Mouse (Mus musculus): ENCODE measurements at regions not wholly inside any gene's neighbourhood (a gene's known extent, or its start where the extent isn't known, plus 50 kb on each side); places are given as distances from the start of the nearest gene placed in this dataset.

DNA sequence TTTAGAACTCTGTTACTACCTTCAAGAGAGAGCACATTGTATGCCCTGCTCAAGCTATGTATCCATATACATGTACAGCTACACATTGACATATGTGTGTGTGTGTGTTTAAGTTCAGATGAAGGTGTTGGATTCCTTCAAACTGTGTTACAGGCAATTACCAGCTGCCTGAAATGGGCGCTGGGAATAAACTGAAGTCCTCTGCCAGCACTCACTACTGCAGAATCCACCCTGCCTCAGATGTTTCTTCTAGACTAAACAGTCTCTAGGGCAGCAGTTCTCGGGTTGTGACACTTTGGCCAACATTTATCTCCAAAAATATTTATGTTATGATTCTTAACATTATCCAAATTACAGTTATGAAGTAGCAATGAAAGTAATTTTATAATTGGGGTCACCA lies 595.7 kb upstream of the Fam174a start:
- H3K79me2 ChIP-seq (replicated peaks; ENCODE audit: control insufficient read depth, extremely low read depth, insufficient read depth, poor library complexity, severe bottlenecking) = no peaks in the 10 kb centered on the region
- H3K27ac ChIP-seq (ENCODE audit: insufficient read depth, low read depth) = no peak overlapping the region
- no peak overlapping the region for H3K4me2 ChIP-seq (ENCODE audit: insufficient read depth, low read depth, poor library complexity, severe bottlenecking)
- H3K9ac ChIP-seq (ENCODE audit: insufficient read depth, low read depth) = no peak overlapping the region
- in situ Hi-C loops (cut with MboI; ENCODE audit: low pct_ligation_motif_present, low pct_unique_long_range_greater_than_20kb, low sequenced_read_pairs) (no loop called here), dilution Hi-C loops (cut with MboI; ENCODE audit: extremely low pct_ligation_motif_present, extremely low pct_unique_long_range_greater_than_20kb, low sequenced_read_pairs) (no loop called here)
- DNase-seq (ENCODE audit: extremely low read depth) = no peak
- TF ChIP-seq USF2 (conservative IDR thresholded peaks at IDR 0.05; ENCODE audit: low read depth, low read length) = no peak
- no peak for TF ChIP-seq PAX5 (IDR thresholded peaks at IDR 0.05; ENCODE audit: low read length)
- no peak for TF ChIP-seq USF1 (IDR thresholded peaks at IDR 0.05; ENCODE audit: low read depth, low read length)
- TF ChIP-seq ETS1 (conservative IDR thresholded peaks at IDR 0.05; ENCODE audit: low read depth, low read length) = no peak
- no peak for TF ChIP-seq SMC3 (IDR thresholded peaks at IDR 0.05; ENCODE audit: low read depth, low read length)
- H3K36me3 ChIP-seq (replicated peaks in 1 of 2; ENCODE audit: control insufficient read depth in 1 of 2, insufficient read depth in 1 of 2, low read length in 1 of 2) = no peaks in the 10 kb centered on the region
- no peaks in the 10 kb centered on the region for H3K9me3 ChIP-seq (replicated peaks; ENCODE audit: low read length)
- no peak overlapping the region for H3K4me3 ChIP-seq (replicated peaks in 1 of 3; ENCODE audit: low read depth in 2 of 3, low read length in 2 of 3, poor library complexity in 1 of 3)
- H3K27me3 ChIP-seq (replicated peaks) = no peaks in the 10 kb centered on the region
- no peaks in the 10 kb centered on the region for H3K4me1 ChIP-seq (ENCODE audit: control insufficient read depth in 1 of 2, insufficient read depth in 2 of 2)

DNA sequence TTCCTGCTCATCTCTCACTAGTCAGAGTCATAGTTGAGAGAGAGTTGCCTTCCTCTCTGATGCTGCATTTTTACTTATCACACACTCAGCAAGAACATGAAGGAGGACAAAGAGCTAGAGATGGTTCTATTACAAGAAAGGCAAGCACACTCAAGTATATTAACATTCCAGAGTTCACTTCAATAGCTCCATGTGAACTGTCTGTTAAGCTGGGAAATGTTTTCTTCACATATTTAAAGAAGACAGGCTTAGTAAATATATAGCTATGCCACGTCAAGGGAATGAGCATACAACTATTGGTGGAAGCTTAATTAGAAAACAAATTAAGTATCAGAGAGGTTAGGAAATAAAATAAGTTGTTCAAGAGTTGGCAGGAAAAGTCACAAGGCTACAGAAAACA lies 559.9 kb upstream of the Fam174a start:
- Histone ChIP-seq H3K79me2 (replicated peaks; ENCODE audit: control insufficient read depth, extremely low read depth, insufficient read depth, poor library complexity, severe bottlenecking) (no peaks in the 10 kb centered on the region), H3K4me2 (ENCODE audit: insufficient read depth, low read depth, poor library complexity, severe bottlenecking) (no peak overlapping the region), H3K4me1 (ENCODE audit: control insufficient read depth in 1 of 2, insufficient read depth in 2 of 2) (no peaks in the 10 kb centered on the region), H3K27me3 (replicated peaks) (no peaks in the 10 kb centered on the region), H3K9ac (ENCODE audit: insufficient read depth, low read depth) (no peak overlapping the region), H3K27ac (ENCODE audit: insufficient read depth, low read depth) (no peak overlapping the region), H3K36me3 (replicated peaks in 1 of 2; ENCODE audit: control insufficient read depth in 1 of 2, insufficient read depth in 1 of 2, low read length in 1 of 2) (no peaks in the 10 kb centered on the region), H3K4me3 (replicated peaks in 1 of 3; ENCODE audit: low read depth in 2 of 3, low read length in 2 of 3, poor library complexity in 1 of 3) (no peak overlapping the region), H3K9me3 (replicated peaks; ENCODE audit: low read length) (no peaks in the 10 kb centered on the region)
- TF ChIP-seq SMC3 (IDR thresholded peaks at IDR 0.05; ENCODE audit: low read depth, low read length) = no peak
- no peak for TF ChIP-seq ZC3H11A (IDR thresholded peaks at IDR 0.05; ENCODE audit: low read depth, low read length)
- no peak for TF ChIP-seq ZMIZ1 (IDR thresholded peaks at IDR 0.05; ENCODE audit: low read depth, low read length)
- no peak for TF ChIP-seq CTCF (conservative IDR thresholded peaks at IDR 0.05 in 1 of 2, IDR thresholded peaks at IDR 0.05 in 1 of 2; ENCODE audit: low read depth in 2 of 2, low read length in 2 of 2)
- TF ChIP-seq NELFE (IDR thresholded peaks at IDR 0.05; ENCODE audit: low read depth, low read length) = no peak
- no peak for TF ChIP-seq ZKSCAN1 (IDR thresholded peaks at IDR 0.05; ENCODE audit: borderline replicate concordance, low read depth, low read length)
- no peak for TF ChIP-seq SIN3A (IDR thresholded peaks at IDR 0.05; ENCODE audit: low read length)
- TF ChIP-seq RAD21 (IDR thresholded peaks at IDR 0.05; ENCODE audit: low read depth, low read length) = no peak
- TF ChIP-seq USF2 (conservative IDR thresholded peaks at IDR 0.05; ENCODE audit: low read depth, low read length) = no peak
- TF ChIP-seq CHD1 (IDR thresholded peaks at IDR 0.05; ENCODE audit: low read depth, low read length) = no peak
- TF ChIP-seq IRF4 (IDR thresholded peaks at IDR 0.05; ENCODE audit: low read depth, low read length) = no peak
- TF ChIP-seq UBTF (IDR thresholded peaks at IDR 0.05; ENCODE audit: low read depth, low read length) = no peak
- no peak for TF ChIP-seq JUN (IDR thresholded peaks at IDR 0.05; ENCODE audit: insufficient read depth, low read depth, low read length)
- TF ChIP-seq E2F4 (IDR thresholded peaks at IDR 0.05; ENCODE audit: insufficient replicate concordance, low read depth, low read length) = no peak
- no peak for TF ChIP-seq USF1 (IDR thresholded peaks at IDR 0.05; ENCODE audit: low read depth, low read length)
- no peak for TF ChIP-seq BHLHE40 (IDR thresholded peaks at IDR 0.05; ENCODE audit: low read depth, low read length)
- TF ChIP-seq MAX (IDR thresholded peaks at IDR 0.05; ENCODE audit: low read length) = no peak
- TF ChIP-seq NRF1 (IDR thresholded peaks at IDR 0.05; ENCODE audit: low read depth, low read length) = no peak
- no peak for TF ChIP-seq ELF1 (IDR thresholded peaks at IDR 0.05; ENCODE audit: low read depth, low read length)
- TF ChIP-seq RCOR1 (conservative IDR thresholded peaks at IDR 0.05; ENCODE audit: low read depth, low read length) = no peak
- dilution Hi-C loops (cut with MboI; ENCODE audit: extremely low pct_ligation_motif_present, extremely low pct_unique_long_range_greater_than_20kb, low sequenced_read_pairs) (no loop called here), in situ Hi-C loops (cut with MboI; ENCODE audit: low pct_ligation_motif_present, low pct_unique_long_range_greater_than_20kb, low sequenced_read_pairs) (no loop called here)
- DNase-seq (ENCODE audit: extremely low read depth) = no peak

Measured in CH12.LX (cell line).